Mouse (Mus musculus) colon, adult 2 months (tissue): Measurements from ENCODE around the gene Xkrx. TPM values are rescaled to one million over a fixed set of nuclear protein-coding genes. Genes with fewer than 3 reads are reported as not detected.

ENCODE experiments used
- polyA plus RNA-seq: library from polyadenylated mRNA; depleted of rRNA; stranded (reverse); fragments of >200 nt; gene quantifications from 2 replicates; pipeline ENCODE4 v1.2.3, GENCODE M21; 2012; rRNA removed

Gene Xkrx
- 0.19 and 0.30 TPM in 2 replicates for polyA plus RNA-seq

GRCm38 (mm10) chrX:134162043-134162720, at the start of gene Xkrx:
Gene Xkrx, minus strand, starts transcription at chrX:134162076.

GRCm38 (mm10) chrX:134187201-134187600, 25.3 kb upstream of the Xkrx start, which contains the start of gene Arl13a:
Gene Arl13a, plus strand, starts transcription at chrX:134187501.

Other genes with a start within 250 kb of the Xkrx start
- 1.4 and 2.1 TPM in 2 replicates for gene Sytl4, start 180.3 kb downstream of the Xkrx start, polyA plus RNA-seq
- 13.2 and 14.7 TPM in 2 replicates for gene Cstf2, start 102.9 kb downstream of the Xkrx start, polyA plus RNA-seq
- gene Arl13a, start 25.4 kb upstream of the Xkrx start, polyA plus RNA-seq = not detected in 2 replicates
- gene Nox1, start 59.9 kb upstream of the Xkrx start, polyA plus RNA-seq = 3.6 and 5.2 TPM in 2 replicates
- 6.4 and 6.7 TPM in 2 replicates for gene Trmt2b, start 114.9 kb upstream of the Xkrx start, polyA plus RNA-seq
- 1.2 TPM in 2 replicates for gene Tmem35a, start 133.1 kb upstream of the Xkrx start, polyA plus RNA-seq
- 0.47 and 0.57 TPM in 2 replicates for gene Cenpi, start 146.0 kb upstream of the Xkrx start, polyA plus RNA-seq
- 0.57 and 0.70 TPM in 2 replicates for gene Drp2, start 242.5 kb upstream of the Xkrx start, polyA plus RNA-seq